Mouse (Mus musculus) limb, embryonic 15.5 days (tissue): Measurements from ENCODE around the gene Btbd35f15. TPM values are rescaled to one million over a fixed set of nuclear protein-coding genes. Genes with fewer than 3 reads are reported as not detected.
"Not testable (repeated sequence)": the region's sequence is repeated elsewhere in the genome, so short reads cannot be mapped to it uniquely, and the experiment has no call there.

Experiments used
- ATAC-seq: fragments of 200-750 bp; cut with Nextera tagmentation; 2 replicates; pipeline ENCODE4 v1.8.0; 2017; ENCODE audit warnings: low read depth, moderate TSS enrichment; ENCODE audit not compliant: insufficient number of reproducible peaks, low FRiP score, low TSS enrichment
- H3K27ac ChIP-seq: fragments of 300-500 bp; sonication (generic); 2 replicates; pipeline ENCODE4 v1.5.1; 2015; ENCODE audit warnings: moderate library complexity, mild to moderate bottlenecking, inconsistent platforms
- H3K27me3 ChIP-seq: fragments of 300-500 bp; sonication (generic); 2 replicates; pipeline ENCODE4 v1.6.1; 2015; ENCODE audit warnings: inconsistent platforms
- H3K36me3 ChIP-seq: fragments of 300-500 bp; sonication (generic); 2 replicates; pipeline ENCODE4 v1.6.1; 2015; ENCODE audit warnings: inconsistent platforms
- H3K4me1 ChIP-seq: fragments of 300-500 bp; sonication (generic); 2 replicates; pipeline ENCODE4 v1.6.1; 2015; ENCODE audit warnings: inconsistent platforms
- H3K4me2 ChIP-seq: fragments of 300-500 bp; sonication (generic); 2 replicates; pipeline ENCODE4 v1.6.1; 2015; ENCODE audit warnings: mild to moderate bottlenecking, inconsistent platforms
- H3K4me3 ChIP-seq: fragments of 300-500 bp; sonication (generic); 2 replicates; pipeline ENCODE4 v1.5.1; 2015; ENCODE audit warnings: mild to moderate bottlenecking, inconsistent platforms
- H3K9ac ChIP-seq: fragments of 300-500 bp; sonication (generic); 2 replicates; pipeline ENCODE4 v1.6.1; 2015; ENCODE audit warnings: inconsistent platforms
- H3K9me3 ChIP-seq: fragments of 300-500 bp; sonication (generic); 2 replicates; pipeline ENCODE4 v1.6.1; 2016; ENCODE audit warnings: inconsistent platforms
- WGBS: fragments of 180-500 bp; shearing (Covaris S2); methylation state at CpG from one replicate; pipeline ENCODE4 v1.1.7; 2015; 5-methylcytosine and 5-hydroxymethylcytosine counted together
- polyA plus RNA-seq: library from polyadenylated mRNA; unstranded; fragments of >200 nt; fragmentation: Nextera tagmentation; extraction: Ambion mirVana; gene quantifications from 2 replicates; pipeline ENCODE4 v1.2.1, GENCODE M21; 2015

Btbd35f15 gene
- not detected in 2 replicates for polyA plus RNA-seq

DNA sequence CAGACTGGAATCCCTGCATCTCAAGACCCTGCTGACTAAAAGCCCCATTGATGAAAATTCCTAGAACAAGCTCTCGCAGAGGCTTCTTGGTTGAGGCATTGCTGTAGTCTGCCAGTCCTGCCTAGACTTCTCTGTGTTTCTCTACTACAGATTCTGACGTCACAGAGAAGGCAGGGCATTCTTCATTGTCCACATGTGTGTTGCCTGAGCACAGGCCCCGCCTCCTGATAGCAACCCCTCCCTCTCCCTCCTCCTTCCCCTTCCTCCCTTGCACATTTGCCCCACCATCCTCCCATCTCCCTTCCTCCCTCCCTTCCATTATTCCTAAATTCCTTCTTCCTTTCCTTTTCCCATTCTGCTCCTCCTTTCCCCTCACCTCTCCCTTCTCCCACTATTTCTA lies at the start of gene Btbd35f15:
TSS of gene Btbd35f15 (minus strand) at position 101 of the 400 bp plus-strand sequence.
- H3K4me3 ChIP-seq = not testable (repeated sequence)

More for the DNA sequence above, at the start of gene Btbd35f15:
- not testable (repeated sequence) for H3K9ac ChIP-seq, H3K36me3 ChIP-seq, H3K4me2 ChIP-seq, H3K27me3 ChIP-seq, H3K9me3 ChIP-seq, H3K27ac ChIP-seq, ATAC-seq, H3K4me1 ChIP-seq
- no CpG with 5 or more reads among the region's 3 CpGs for WGBS

Other genes starting within 250 kb of the Btbd35f15 start
- gene Btbd35f13, start 79.9 kb upstream of the Btbd35f15 start, polyA plus RNA-seq = not detected in 2 replicates
- gene Btbd35f14, start 125.0 kb upstream of the Btbd35f15 start, polyA plus RNA-seq = not detected in 2 replicates